Mouse (Mus musculus) hindbrain, embryonic 11.5 days (tissue): ENCODE data around the gene Dhx37. TPM values are rescaled to one million over a fixed set of nuclear protein-coding genes. Genes with fewer than 3 reads are reported as not detected.

Experiments used
- ATAC-seq: fragments of 200-750 bp; cut with Nextera tagmentation; 2 replicates; pipeline ENCODE4 v1.8.0; 2017; ENCODE audit warnings: mild to moderate bottlenecking, moderate TSS enrichment, moderate library complexity; ENCODE audit not compliant: low FRiP score
- DNase-seq: peaks from one replicate; pipeline ENCODE4 v3.0.0-alpha.2; 2015; ENCODE audit warnings: low spot score
- H3K27ac ChIP-seq: fragments of 300-500 bp; sonication (generic); 2 replicates; pipeline ENCODE4 v1.5.1; 2014; ENCODE audit warnings: mild to moderate bottlenecking, low read depth, low read length
- H3K27me3 ChIP-seq: fragments of 300-500 bp; sonication (generic); 2 replicates; pipeline ENCODE4 v1.6.1; 2014; ENCODE audit warnings: mild to moderate bottlenecking, low read length, moderate library complexity, mixed read lengths; ENCODE audit not compliant: control insufficient read depth, insufficient read depth
- H3K36me3 ChIP-seq: fragments of 300-500 bp; sonication (generic); 2 replicates; pipeline ENCODE4 v1.6.1; 2014; ENCODE audit warnings: mild to moderate bottlenecking, low read length, moderate library complexity, mixed read lengths; ENCODE audit not compliant: control insufficient read depth, insufficient read depth
- H3K4me1 ChIP-seq: fragments of 300-500 bp; sonication (generic); replicated peaks from 2 replicates; pipeline ENCODE4 v1.6.1; 2014; ENCODE audit warnings: low read length, mixed read lengths; ENCODE audit not compliant: control insufficient read depth, insufficient read depth
- H3K4me2 ChIP-seq: fragments of 300-500 bp; sonication (generic); replicated peaks from 2 replicates; pipeline ENCODE4 v1.6.1; 2014; ENCODE audit warnings: mild to moderate bottlenecking, low read depth, low read length
- H3K4me3 ChIP-seq: fragments of 300-500 bp; sonication (generic); 2 replicates; pipeline ENCODE4 v1.5.1; 2014; ENCODE audit warnings: low read depth, low read length
- H3K9ac ChIP-seq: fragments of 300-500 bp; sonication (generic); 2 replicates; pipeline ENCODE4 v1.6.1; 2014; ENCODE audit warnings: low read depth, low read length
- H3K9me3 ChIP-seq: fragments of 300-500 bp; sonication (generic); 2 replicates; pipeline ENCODE4 v1.6.1; 2016; ENCODE audit warnings: low read length; ENCODE audit not compliant: control insufficient read depth
- WGBS: fragments of 180-500 bp; shearing (Covaris S2); extraction: QIAGEN DNeasy Blood & Tissue Kit; methylation state at CpG from one replicate; pipeline ENCODE4 v1.1.7; 2014; 5-methylcytosine and 5-hydroxymethylcytosine counted together
- polyA plus RNA-seq: library from polyadenylated mRNA; unstranded; fragments of >200 nt; fragmentation: Nextera tagmentation; extraction: Ambion mirVana; gene quantifications from 2 replicates; pipeline ENCODE4 v1.2.1, GENCODE M21; 2014

Dhx37 gene
- polyA plus RNA-seq, 1 experiment from 2014 or later, result 10.4 TPM

DNA sequence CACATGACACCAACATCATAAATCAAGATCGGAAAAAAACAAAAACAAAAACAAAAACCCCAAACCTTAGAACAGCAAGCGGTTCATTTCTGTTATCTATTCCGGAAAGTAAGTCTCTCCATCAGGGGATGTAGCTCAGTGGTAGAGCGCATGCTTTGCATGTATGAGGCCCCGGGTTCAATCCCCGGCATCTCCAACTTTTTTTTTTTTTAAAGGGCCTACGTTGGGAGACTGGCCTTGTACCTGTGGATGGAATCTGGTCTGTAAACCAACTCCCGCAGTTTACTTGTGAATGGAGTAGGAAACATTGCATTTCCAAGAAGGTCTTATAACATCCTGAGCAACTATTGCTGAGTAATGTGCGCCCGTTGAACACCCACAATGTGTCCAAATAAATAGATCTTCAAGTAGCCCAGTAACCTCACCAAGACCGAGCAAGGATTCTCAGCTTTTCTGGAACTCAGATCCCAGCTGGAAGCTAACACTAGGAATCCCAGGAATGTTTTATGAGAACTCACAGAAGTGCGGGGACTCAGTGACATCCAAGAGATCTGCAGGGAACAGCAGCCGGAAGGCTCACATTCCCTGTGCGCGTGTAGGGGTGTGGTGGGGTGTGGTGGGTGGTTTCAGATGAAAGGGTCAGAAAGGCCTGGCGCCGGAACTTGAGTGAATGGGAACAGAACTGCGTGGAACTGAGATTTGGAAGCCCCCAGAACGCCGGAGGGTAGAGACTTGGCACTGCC, 24.4 kb downstream of the Dhx37 start:
- peak overlapping the region; percentile 29 for H3K4me2 ChIP-seq
- no peaks in the 10 kb centered on the region for H3K27me3 ChIP-seq
- ATAC-seq, result peak; percentile 58; the same call in 1 of the 2 replicates
- 0 out of 2 replicates have a peak, but pooled peaks cover 3% of the 10 kb centered on the region for H3K4me1 ChIP-seq
- no peak overlapping the region for H3K9ac ChIP-seq
- H3K36me3 ChIP-seq, result 0 out of 2 replicates have a peak, but pooled peaks cover 3% of the 10 kb centered on the region
- H3K27ac ChIP-seq, result no peak overlapping the region
- H3K9me3 ChIP-seq, result no peaks in the 10 kb centered on the region
- DNase-seq, result peak; percentile 78
- peak overlapping the region; percentile 30; the same call in 1 of the 2 replicates for H3K4me3 ChIP-seq
- 8% methylated on average over 20 of the region's 20 CpGs for WGBS

DNA sequence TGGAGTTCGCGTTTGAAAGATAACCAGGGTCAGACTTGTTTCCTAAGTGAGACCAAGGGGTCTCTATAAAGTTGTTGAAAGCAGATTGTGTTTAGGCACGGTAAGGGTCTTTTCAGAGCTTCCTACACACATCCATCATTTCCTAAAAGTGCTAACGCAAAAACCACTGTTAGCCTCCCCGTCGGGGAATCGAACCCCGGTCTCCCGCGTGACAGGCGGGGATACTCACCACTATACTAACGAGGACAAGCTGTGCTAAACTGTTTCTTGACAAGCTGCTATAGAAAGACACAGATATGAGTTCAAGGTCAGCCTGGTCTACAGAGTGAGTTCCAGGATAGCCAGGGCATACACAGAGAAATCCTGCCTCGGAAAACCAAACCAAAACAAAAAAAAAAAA, 25.1 kb downstream of the Dhx37 start:
- under 1% methylated on average over 13 of the region's 13 CpGs for WGBS
- H3K4me2 ChIP-seq, result 0 out of 2 replicates have a peak overlapping the region, but pooled peaks have one; percentile 29
- no peak overlapping the region for H3K9ac ChIP-seq

DNA sequence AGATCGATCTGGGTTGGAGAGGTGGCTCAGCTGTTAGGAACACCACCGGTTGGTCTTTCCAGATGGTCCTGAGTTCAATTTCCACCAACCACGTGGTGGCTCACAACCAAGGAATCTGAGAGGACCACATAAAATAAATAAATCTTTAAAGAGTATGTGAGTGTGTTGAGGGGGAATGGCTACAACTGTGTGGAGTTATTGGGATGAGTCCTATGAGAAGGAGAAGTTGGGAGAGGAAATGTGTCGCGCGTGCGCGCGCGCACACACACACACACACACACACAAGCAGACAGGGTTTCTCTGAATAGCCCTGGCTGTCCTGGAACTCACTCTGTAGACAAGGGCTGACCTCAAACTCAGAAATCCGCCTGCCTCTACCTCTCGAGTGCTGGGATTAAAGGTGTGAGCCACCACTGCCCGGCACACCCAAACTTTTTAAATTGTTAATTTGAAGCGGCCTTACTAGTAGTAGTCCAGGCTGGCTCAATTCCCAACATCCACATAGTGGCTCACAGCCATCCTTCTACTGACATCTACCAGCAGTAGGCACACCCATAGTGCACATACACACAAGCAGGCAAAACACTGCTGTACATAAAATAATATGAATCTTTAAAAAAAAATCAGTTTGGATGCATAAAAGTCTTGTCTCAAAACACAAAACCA, 25.9 kb downstream of the Dhx37 start:
- no peaks in the 10 kb centered on the region for H3K27me3 ChIP-seq
- no peak for DNase-seq
- 67% methylated on average over 14 of the region's 14 CpGs for WGBS
- no peak overlapping the region for H3K9ac ChIP-seq
- H3K27ac ChIP-seq, result no peak overlapping the region
- no peaks in the 10 kb centered on the region for H3K36me3 ChIP-seq
- ATAC-seq, result no peak
- 0 out of 2 replicates have a peak, but pooled peaks cover 3% of the 10 kb centered on the region for H3K4me1 ChIP-seq
- no peak overlapping the region for H3K4me2 ChIP-seq
- H3K9me3 ChIP-seq, result no peaks in the 10 kb centered on the region
- no peak overlapping the region for H3K4me3 ChIP-seq

More for the DNA sequence above, 25.1 kb downstream of the Dhx37 start:
- ATAC-seq, result peak; percentile 60
- Histone ChIP-seq H3K9me3 (no peaks in the 10 kb centered on the region), H3K27me3 (no peaks in the 10 kb centered on the region), H3K4me1 (0 out of 2 replicates have a peak, but pooled peaks cover 3% of the 10 kb centered on the region), H3K27ac (no peak overlapping the region), H3K4me3 (peak overlapping the region; percentile 30), H3K36me3 (0 out of 2 replicates have a peak, but pooled peaks cover under 1% of the 10 kb centered on the region)
- DNase-seq, result peak; percentile 91

DNA sequence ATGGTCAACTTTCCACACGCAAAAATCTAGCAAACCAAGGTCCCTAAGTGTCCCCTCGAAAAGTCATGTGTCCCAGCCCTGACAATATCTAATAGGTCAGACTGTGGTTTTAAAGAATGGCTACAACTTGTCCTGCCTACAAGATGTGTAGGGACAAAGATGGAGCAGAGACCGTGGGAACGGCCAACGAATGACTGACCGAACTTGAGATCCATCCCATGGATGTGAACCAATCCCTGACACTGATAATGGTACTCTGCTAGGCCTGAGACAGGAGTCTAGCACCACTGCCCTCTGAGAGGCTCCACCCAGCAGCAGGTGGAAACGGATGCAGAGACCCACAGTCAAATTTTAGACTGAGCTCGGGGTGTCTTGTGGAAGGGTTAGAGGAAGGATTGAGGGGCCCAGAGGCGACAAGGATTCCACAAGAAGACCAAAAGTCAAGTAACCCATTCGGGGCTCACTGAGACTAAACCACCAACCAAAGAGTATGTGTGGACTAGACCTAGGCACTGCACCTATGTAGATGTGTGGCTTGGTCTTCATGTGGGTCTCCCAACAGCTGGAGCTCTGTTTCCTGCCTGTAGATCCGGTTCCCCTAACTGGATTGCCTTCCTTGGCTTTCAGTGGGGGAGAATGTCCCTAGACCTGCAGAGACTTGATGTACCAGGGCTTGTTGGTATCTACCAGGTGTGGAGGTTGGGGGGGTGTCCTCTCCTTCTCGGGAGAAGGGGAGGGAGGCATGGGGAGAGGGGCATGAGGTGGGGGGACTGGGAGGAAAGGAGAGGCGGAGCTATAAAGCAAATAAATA, 26.7 kb downstream of the Dhx37 start:
- Histone ChIP-seq H3K4me1 (0 out of 2 replicates have a peak, but pooled peaks cover 3% of the 10 kb centered on the region), H3K27ac (no peak overlapping the region), H3K4me3 (peak overlapping the region; percentile 50), H3K4me2 (peak overlapping the region; percentile 80), H3K9ac (0 out of 2 replicates have a peak overlapping the region, but pooled peaks have one; percentile 15), H3K9me3 (no peaks in the 10 kb centered on the region), H3K27me3 (no peaks in the 10 kb centered on the region), H3K36me3 (no peaks in the 10 kb centered on the region)
- whole genome bisulfite sequencing, result 59% methylated on average over 13 of the region's 13 CpGs
- DNase-seq (no peak), ATAC-seq (no peak)

DNA sequence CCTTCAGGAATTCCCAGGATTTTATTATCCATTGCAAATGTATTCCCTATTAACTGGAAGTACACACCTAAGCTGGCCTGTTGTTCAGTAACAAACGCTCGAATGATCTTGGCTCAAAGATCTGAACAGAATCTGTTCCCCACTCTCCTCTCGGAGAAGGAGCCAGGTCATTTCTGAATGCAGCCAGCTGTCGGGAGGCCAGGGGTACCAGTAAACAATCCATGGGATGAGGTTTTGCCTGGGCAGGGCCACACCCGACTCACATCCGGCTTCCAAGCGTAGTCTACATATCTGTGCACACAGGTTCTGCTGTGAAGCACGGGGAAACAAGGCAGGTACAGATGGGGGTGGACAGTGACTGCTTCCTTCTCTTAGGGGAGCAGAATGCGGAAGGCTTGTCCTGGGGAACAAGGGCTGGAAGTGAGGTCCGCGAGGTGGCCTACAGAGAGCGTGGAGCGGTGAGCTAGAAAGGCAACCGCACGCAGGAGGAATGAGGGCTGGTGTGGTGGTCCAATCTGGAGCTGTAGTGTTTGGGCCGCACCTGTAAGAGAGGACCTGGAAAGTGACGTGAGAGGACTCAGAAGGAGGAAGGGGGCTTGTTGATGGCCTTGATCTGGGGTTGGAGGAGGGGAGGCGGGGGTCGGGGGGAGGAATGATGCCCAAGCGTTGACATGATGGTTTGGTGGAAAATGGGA, 27.5 kb downstream of the Dhx37 start:
- DNase-seq (peak; percentile 67), ATAC-seq (no peak)
- 3% methylated on average over 20 of the region's 20 CpGs for WGBS

DNA sequence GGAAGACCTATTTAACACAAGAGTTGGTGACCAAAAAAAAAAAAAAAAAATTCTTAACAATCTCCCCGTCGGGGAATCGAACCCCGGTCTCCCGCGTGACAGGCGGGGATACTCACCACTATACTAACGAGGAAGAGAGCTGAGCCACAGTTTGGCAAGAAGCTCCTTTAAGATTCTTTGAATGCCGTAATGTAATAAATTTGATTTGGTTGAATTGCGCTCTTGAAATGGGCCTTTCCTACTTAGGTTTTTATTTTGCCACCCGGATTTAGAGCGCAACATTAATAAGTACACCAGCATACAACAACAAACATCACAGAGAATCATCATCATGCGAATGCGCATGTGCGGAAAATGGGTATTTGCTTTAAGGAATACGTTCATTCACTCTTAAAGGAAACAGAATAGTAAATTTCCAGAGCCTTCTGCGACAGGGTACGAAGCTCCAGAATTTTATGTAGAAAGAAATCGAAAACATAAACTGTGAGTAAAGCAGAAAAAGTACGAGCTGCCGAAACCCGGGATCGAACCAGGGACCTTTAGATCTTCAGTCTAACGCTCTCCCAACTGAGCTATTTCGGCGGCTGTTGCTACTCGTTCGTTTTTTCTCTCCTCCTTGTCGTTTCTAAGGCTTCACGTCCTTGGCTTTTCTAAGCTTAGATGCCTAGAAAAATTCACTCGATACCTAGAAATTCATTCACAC, 28.2 kb downstream of the Dhx37 start:
- DNase-seq, result peak; percentile 96
- H3K27me3 ChIP-seq, result no peaks in the 10 kb centered on the region
- peak overlapping the region; percentile 80 for H3K4me2 ChIP-seq
- H3K9me3 ChIP-seq, result no peaks in the 10 kb centered on the region
- peak overlapping the region; percentile 70 for H3K9ac ChIP-seq
- H3K4me1 ChIP-seq, result 0 out of 2 replicates have a peak, but pooled peaks cover 3% of the 10 kb centered on the region
- no peaks in the 10 kb centered on the region for H3K36me3 ChIP-seq
- peak; percentile 62 for ATAC-seq
- under 1% methylated on average over 31 of the region's 31 CpGs for WGBS
- H3K27ac ChIP-seq, result peak overlapping the region; percentile 80
- peak overlapping the region; percentile 50 for H3K4me3 ChIP-seq

More for the DNA sequence above, 27.5 kb downstream of the Dhx37 start:
- Histone ChIP-seq H3K4me3 (peak overlapping the region; percentile 50), H3K4me2 (peak overlapping the region; percentile 80), H3K4me1 (0 out of 2 replicates have a peak, but pooled peaks cover 3% of the 10 kb centered on the region), H3K36me3 (no peaks in the 10 kb centered on the region), H3K9me3 (no peaks in the 10 kb centered on the region), H3K27ac (peak overlapping the region; percentile 74), H3K27me3 (no peaks in the 10 kb centered on the region), H3K9ac (peak overlapping the region; percentile 70)

DNA sequence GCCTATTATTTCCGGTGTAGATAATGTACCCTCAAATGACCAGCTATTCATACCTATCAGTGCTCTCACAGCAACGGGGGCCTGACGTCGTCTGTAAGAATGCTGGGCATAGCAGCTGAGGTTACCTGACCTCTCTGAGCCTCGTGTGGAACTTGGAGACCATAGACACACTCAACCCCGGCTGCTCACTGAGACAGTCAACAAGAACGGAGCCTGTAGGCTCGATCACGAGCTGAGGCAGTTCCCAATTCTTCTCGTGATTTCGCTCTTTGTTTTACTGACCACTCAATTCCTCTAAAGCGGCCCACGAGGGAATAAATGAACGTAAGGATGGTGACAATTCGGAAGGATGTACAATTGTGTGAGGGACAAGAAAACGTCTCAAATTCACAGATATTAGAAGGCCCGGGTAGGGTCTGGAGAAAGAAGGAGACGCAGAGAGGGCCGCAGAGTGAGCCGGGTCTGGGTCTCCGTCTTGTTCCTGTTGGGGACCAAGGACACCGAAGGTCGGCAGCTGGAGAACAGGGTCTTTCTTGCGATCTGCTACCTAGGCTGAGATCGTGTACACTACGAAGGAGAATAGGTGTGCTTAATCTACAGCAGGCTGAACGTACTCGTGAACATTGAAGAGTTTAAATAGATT, 28.9 kb downstream of the Dhx37 start:
- peak overlapping the region; percentile 50 for H3K4me3 ChIP-seq
- H3K4me2 ChIP-seq, result peak overlapping the region; percentile 59
- under 1% methylated on average over 28 of the region's 28 CpGs for WGBS
- no peaks in the 10 kb centered on the region for H3K9me3 ChIP-seq
- peak; percentile 80 for DNase-seq
- no peaks in the 10 kb centered on the region for H3K27me3 ChIP-seq
- ATAC-seq, result peak; percentile 45; the same call in 1 of the 2 replicates
- H3K36me3 ChIP-seq, result no peaks in the 10 kb centered on the region
- H3K9ac ChIP-seq, result peak overlapping the region; percentile 58
- H3K4me1 ChIP-seq, result 0 out of 2 replicates have a peak, but pooled peaks cover 3% of the 10 kb centered on the region
- H3K27ac ChIP-seq, result peak overlapping the region; percentile 80
